Mouse (Mus musculus): ENCODE data around the gene Zbtb9.
"Not testable (repeated sequence)": the region's sequence is repeated elsewhere in the genome, so short reads cannot be mapped to it uniquely, and the experiment has no call there.

Zbtb9 gene

DNA sequence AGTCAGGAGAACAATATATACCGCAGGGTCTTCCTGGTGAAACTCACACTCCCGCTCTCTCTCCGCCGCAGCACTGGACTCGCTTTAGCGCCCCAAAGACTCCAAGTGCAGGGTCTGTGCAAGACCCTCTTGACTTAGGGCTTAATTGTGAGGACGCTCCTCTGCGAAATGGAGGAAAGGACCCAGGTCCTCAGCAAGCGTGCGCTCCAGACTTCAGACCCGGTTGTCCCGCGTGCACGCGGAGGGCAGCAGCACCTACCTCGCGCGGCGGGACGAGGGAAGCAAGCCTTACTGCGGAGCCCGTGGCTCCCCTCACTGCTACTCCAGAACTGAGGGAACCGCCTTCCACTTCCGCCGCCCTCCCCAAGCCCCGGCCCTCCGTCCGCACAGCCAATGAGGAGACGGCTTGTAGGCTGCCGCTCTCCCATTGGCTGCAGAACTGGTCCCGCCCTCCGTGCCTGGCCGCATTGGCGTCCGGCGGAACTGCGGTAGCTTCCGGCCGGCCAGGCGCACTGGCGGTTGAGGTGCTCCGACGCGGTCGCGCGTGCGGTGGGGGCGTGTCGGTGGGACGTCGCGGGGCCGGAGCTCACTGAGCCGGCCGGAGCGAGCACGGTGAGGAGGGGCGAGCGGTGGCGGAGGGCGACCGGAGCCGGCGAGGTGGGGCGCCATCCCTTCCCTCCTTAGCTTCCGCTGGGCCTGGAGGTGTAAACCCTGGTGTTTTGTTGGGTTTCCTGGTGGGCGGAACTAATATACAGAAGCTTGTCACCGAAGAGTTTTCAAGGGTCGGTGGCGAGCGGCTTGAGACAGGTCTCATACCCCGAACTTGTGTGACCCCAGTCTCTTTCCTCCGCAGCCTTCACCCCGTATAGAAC is at the start of gene Zbtb9:
TSS of gene Zbtb9 (plus strand) at position 465 of the 872 bp plus-strand sequence.
- DNase-seq (ENCODE audit: low spot score), result peak; percentile 94

DNA sequence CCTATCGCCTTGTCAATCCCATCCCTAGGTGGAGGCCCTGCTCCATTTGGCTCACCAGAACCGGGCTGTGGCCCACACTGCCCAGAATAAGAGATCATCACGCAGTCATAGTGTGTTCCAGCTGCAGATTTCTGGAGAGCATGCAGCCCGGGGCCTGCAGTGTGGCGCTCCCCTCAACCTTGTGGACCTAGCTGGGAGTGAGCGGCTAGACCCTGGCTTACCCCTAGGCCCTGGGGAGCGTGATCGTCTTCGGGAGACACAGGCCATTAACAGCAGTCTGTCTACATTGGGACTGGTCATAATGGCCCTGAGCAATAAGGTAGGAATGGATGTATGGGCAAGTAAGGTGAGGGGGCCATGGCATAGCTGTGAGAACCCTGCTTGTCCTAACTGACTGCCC is 47.6 kb upstream of the Zbtb9 start:
- not testable (repeated sequence) for DNase-seq (ENCODE audit: low spot score)

DNA sequence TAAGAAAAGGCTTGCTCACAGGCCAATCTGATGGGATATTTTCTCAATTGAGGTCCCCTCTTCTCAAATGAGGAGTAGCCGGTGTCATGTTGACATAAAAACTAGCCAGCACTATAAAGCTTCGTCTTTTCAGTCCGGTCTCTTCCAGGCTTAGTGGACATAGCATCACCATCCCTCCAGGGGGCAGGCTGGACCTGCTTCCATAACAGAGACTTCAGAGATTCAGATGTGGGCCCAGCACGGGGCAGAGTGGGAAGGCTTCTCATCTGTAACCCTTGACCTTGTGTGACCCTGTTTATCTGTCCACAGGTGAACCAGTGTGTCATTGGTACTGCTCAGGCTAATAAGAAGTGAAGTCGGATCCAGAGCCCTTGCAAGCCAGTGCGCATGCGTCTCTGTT is 41.2 kb upstream of the Zbtb9 start:
- not testable (repeated sequence) for DNase-seq (ENCODE audit: low spot score)

DNA sequence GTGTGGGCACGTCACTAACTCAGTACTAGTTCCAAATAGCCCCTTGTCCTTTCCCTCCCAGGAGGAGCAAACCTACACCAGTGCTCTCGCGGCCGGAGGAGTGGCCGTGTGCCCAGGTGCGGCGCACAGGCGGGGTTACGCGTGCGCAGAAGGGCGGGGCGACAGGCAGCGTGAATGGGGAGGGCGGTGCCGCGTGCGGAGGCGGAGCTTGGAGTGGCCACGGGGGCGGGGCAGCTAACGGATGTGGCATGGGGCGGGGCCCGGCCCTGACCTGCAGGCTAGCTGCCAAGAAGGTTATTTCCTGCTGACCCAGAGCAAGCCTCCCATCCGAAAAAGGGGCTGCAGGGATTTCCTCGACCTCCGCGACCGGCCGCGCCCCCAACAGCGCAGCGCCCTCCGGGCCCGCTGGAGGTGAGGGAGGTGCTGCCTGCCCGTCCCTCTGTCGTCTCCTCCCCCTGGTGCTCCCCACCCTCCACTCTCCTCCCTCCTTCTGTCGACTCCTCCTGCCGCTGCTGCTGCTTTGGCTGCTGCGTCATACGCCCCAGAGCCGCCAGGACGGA is 40.0 kb upstream of the Zbtb9 start, which contains the start of gene Phf1:
TSS of gene Phf1 (plus strand) at position 214 of the 560 bp plus-strand sequence.
- peak; percentile 90 for DNase-seq (ENCODE audit: low spot score)

DNA sequence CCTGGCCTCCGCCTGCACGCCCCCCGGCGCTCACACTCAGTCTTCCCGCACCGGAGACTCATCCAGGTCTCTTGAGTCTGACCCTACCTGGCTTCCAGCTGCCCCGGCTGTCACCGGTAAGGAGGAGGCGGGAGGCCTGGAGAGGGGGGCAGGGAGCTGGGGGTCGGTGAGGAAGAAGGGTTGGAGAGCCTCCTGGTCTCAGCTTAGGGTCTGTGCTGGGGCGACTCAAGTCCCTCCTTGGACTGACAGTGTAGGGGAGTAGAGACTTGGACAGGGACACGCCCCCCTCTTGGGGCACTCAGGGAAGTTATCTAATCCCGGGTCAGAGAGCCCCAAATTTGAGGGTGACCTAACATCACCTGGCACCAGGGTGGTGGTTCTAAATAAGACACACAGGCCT is 39.5 kb upstream of the Zbtb9 start:
- DNase-seq (ENCODE audit: low spot score), result no peak

DNA sequence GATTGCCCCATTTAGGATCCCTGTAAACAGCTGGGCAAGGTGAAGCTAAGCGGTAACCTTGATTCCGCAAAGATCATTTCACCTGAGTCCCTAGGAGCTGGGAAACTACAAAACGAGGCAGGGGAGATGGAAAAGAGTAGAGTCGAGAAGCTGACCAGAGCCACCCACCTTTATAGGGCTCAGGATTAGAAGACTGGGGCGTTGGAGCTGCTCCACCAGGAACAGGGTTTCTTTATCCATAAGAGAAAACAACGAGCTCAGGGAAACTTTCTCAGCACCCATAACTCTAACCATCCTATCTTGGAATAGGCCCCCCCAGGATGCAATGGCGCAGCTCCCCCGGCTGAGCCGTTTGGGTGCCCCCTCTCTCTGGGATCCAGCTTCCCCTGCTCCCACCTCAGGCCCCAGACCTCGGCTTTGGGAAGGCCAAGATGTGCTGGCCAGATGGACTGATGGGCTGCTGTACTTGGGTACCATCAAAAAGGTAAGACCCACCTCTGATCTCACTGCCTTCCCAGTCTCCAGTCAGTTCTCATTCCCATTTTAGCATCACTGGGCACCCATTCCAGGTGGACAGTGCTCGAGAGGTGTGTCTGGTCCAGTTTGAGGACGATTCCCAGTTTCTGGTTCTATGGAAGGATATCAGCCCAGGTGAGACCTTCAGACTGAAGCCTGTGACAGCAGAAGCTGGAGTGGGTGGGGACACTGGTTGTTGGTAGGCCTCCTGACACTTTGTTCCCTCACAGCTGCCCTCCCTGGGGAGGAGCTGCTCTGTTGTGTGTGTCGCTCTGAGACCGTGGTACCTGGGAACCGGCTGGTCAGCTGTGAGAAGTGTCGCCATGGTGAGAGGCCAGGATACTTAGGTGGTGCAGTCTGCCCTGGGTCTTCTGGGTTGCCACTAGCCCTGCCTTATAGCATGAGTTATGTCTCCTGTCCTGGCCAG is 38.8 kb upstream of the Zbtb9 start:
- DNase-seq (ENCODE audit: low spot score), result no peak

DNA sequence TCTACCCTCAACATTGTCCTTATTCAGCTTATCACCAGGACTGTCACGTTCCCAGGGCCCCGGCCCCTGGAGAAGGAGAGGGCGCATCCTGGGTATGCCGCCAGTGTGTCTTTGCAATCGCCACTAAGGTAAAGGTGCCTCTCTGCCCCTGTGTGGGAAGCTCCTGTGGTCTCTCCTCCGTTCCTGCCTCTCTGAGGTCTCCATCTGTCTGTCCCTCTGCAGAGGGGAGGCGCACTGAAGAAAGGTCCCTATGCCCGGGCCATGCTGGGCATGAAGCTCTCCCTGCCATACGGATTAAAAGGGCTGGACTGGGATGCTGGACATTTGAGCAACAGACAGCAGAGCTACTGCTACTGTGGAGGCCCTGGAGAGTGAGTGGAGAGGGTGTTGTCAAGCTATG is 37.9 kb upstream of the Zbtb9 start:
- no peak for DNase-seq (ENCODE audit: low spot score)

DNA sequence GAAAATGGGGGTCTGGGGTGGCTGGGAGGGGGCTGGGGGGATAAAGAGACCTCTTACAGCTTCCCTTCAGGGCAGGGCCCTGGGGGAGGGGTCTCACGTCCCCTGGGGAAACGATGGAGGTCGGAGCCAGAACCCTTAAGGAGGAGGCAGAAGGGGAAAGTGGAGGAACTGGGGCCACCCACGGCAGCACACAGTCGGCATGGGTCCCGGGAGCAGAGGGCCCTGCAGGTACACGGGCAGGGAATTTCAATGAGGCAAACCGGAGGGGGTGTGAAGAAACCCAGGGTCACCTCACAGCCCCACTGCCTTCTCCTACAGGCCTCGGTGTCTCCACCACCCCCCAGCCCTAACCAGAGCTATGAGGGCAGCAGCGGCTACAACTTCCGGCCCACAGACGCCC is 36.5 kb upstream of the Zbtb9 start:
- DNase-seq (ENCODE audit: low spot score), result no peak

DNA sequence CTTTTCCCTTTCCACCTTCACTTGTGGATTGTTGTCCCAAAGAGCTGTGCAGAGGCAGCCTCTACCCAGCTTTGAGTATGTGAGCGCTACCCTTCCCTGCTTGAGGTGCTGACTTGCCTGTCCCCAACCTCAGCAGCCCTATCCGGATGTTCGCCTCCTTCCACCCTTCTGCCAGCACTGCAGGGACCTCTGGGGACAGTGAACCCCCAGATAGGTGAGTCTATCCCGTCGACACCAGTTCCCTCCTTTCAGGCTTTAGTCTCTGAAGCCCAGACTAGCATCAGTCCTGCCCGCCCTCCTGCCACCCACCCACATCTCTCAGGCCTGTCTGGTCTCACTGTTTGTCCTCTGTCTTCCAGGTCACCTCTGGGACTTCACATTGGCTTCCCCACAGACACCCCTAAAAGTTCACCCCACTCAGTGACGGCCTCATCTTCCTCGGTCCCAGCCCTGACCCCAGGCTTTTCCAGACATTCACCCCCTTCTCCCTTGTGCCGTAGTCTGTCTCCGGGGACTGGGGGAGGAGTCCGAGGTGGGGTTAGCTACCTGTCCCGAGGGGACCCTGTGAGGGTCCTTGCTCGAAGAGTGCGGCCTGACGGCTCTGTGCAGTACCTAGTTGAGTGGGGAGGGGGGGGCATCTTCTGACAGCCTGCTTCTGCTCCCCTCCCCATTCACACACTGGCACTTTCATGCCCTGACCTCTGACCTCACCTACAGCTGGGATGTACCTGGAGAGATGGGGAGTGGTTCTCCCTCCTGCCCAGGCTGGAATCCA is 35.9 kb upstream of the Zbtb9 start:
- DNase-seq (ENCODE audit: low spot score), result no peak

DNA sequence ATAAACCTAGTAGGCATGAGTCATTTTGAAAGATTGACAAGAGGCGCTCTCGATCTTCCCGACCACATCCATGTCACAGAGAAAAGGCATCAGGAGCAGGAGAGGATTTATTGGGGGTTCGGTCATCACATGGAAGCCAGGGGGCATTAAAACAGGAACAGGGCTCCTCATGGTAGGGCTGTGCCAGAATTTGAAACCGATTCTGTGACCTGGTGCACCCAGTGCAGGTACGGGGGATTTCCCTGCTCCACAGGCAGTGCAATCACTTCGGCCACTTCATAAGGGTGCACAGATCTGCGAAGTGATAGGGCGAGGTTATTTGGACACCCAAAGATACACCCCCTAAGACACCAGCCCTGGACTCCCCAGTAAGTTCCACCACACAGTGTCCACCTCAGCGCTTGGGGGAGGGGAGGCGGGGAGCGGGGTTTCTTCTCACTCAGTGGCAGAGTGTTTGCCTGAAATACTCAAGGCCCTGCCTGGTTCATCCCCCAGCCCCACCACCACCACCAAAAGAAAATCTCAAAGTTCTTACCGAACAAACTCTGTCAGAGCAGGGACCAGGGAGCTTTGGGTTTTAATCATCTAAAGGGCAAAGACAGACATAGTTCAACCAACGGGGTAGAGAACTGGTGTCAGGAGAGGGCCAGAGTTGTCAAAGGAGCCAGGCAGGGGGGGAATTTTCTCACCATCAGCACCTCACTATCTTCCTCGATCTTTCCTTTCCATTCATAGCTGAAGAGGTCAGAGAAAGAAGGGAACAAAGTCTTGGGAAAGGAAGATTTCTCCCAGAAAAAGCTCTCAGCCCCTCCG is 34.9 kb upstream of the Zbtb9 start:
- no peak for DNase-seq (ENCODE audit: low spot score)

DNA sequence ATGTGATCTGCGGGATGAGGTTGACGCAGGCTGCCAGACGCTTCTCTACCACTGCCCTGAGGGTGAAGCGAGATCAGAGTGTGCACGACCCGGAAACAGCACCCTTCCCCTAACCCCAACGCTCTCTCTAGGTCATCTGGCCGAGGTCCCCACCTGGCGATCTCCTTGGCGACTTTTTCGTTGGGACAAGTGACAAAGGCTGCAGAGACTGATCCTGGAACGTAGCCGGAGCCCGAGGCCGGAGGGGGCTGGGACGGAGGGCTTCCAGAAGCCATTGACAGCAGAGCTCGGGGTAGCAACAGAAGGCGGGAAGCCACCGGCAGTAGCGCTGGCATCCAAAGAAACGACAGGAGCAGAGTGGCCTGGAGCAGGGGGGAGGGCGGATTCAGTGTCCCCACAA is 34.2 kb upstream of the Zbtb9 start:
- DNase-seq (ENCODE audit: low spot score), result no peak

DNA sequence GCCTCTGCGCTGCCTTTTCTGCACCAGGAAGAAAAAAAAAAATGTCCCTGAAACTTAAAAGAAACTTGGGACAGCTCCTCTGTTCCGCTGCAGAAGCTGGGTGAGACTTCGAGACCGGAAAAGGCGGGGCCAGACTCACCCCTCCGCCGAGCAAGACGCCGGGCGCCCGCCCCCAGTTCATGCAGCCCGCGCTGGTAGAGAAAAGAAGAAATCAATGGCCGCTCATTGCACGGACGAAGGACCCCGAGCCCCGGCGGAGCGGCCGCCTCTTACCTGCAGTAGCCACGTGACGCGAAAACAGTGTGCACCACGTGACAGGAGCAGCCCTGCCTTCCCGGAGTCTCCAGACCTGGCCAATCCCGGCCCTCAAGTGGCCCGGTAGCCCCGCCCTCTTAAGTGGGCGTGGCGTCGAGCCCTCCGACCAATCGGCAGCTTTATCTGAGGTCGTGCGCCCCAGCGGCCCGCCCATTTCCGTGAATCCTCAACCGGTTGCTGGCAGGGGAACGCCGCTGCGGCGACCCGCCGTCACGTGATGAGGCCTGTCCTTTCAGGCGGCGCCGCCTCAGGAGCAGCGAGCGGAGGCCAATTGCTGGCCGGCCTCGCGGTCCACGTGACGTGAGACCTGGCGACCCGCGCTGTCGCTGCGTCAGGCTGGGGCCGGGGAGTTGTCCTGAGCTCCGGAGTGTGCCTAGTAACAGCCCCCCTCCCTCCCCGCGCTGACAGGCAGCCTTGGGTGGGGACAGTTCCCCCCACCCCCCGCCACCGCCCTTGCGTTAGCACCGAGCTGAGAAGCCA is 33.6 kb upstream of the Zbtb9 start, which contains the start of gene Cuta:
TSS of gene Cuta (minus strand) at position 392 of the 795 bp plus-strand sequence.
- peak; percentile 100 for DNase-seq (ENCODE audit: low spot score)

DNA sequence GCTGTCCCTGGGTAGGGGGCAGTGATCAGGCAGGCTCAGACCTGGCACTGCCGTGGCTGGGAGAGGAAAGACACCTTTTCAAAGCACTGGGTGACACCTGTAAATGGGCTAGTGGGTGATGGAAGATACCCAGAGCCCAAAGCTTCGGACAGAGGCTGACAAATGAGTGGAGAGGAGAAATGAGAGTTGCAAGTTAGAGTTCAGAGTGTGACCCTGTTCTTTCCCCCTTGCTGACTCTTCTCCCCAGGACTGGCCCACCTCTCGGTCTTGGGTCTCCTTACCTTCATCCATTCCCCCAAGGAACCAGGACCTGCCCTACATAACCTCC is 33.0 kb upstream of the Zbtb9 start:
- DNase-seq (ENCODE audit: low spot score), result no peak

DNA sequence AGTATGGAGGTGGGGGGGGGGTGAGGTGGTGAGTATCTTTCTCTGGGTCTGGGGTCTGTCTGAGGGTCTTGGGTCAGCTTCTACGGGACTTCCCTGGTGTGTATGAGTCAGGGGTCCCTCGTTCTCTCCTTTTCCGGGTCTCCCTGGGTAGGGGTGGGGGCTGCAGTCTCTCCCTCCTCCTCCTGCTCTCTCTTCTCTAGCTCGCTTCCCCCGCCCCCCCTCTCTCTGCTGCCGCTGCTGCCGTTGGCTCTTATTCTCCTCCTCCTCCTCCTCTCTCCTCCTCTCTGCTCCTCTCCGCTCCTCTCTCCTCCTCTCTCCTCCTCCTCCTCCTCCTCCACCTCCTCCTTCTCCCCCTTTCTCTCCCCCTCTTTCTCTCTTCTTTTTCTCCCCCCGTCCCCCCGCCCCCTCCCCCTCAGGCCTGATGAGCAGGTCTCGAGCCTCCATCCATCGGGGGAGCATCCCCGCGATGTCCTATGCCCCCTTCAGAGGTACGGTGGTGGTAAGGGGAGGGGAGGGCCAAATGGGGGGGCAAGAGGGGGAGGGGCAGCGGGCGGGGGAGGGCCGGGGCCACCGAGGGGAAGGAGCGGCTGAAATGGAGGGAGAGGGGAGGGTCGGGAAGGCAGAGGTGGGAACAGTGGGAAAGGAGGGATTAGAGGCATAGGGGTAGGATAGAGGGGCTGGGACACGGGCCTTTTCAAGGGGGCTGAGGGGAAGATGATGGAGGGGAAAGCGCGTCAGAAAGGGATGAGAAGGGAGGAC is 31.8 kb upstream of the Zbtb9 start, which contains the start of gene Syngap1:
TSS of gene Syngap1 (plus strand) at position 223 of the 759 bp plus-strand sequence.
- no peak for DNase-seq (ENCODE audit: low spot score)

DNA sequence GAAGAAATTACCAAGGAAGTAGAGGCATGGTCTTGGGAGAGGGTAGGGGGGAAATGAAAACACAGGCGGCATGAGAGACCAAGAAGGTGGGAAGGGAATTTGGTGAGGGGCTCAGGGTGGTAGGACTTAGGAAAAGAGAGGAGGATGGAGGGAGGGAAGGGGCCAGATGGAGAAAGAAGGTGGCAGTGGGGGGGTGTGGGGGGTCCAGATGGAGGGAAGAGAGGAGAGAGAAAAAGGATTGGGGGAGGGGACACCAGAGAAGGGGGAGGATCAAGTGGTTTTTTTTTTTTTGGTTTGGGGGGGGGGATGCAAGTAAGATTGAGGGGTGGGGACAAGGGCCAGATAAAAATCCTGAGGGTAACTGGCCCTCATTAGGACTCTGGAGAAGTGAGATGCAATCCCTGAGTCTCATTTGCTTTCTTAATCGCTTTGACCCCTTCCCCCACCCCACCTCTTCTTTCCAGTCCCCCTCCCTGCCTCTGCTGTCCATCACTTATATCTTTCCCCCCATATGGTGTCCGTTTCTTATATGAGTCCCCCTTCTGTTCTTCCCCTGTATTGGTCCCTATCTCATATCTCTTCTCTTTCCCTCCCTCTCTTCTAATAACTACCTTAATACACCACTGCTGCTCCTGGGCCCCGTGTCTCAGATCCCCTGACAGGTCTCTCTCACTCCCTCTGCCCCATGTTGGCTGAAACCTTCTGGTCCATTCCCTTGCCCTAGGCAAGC is 31.0 kb upstream of the Zbtb9 start:
- DNase-seq (ENCODE audit: low spot score), result no peak

DNA sequence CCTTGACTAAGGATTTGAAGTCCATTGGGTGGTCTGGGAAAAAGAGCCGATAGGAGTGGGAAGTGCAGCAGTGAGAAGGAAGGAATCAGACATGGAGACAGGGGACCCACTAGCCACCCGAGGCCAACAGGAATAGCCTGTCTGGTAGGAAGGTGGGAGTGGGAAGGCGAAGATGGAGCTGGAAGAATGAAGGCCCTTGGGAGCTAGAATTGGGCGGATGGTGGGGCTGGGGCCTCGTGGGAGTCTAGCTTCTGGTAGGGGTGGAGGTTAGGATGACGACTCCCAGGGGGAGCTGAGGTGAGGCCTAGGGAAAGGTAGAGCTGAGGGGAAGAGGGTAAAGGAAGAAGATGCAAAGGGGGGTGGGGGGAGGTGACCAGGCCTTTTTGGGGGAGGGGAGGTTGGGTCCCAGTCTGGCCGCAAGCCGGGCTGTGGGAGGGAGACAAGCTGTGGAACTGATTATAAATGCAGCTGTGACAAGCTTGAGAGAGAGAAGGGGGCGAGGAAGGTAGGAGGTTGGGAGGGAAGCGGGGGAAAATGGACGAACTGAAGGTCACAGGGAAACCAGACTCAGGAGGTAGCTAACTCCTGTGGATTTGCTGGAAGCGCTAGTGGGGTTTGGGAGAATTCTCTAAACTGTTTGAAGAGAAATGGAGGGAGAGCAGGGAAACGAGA is 27.0 kb upstream of the Zbtb9 start:
- no peak for DNase-seq (ENCODE audit: low spot score)

DNA sequence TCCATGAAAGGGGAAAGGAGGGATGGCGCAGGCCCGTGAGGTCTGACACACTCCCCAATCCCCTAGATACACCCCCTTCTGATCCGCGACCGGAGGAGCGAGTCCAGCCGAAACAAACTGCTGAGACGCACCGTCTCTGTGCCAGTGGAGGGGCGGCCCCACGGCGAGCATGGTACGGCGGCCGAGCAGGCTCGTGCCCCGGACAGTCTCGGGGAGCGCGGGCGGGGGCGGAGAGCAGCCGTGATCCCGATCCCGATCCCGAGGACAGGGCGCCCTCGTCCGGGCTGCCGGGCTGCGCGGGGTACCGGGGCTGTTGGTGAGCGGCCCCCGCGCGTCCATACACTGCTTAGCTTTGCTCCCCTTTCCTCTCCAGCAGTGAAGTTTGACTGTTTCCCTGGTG is 26.4 kb upstream of the Zbtb9 start:
- DNase-seq (ENCODE audit: low spot score), result no peak
